Mouse (Mus musculus): ENCODE data around the gene Tmem176a. TPM values are rescaled to one million over a fixed set of nuclear protein-coding genes. Genes with fewer than 3 reads are reported as not detected.

Tmem176a gene
- total RNA-seq, 4 experiments from 2014 or later: 15.0 to 19.3 (median 17.1) TPM

DNA sequence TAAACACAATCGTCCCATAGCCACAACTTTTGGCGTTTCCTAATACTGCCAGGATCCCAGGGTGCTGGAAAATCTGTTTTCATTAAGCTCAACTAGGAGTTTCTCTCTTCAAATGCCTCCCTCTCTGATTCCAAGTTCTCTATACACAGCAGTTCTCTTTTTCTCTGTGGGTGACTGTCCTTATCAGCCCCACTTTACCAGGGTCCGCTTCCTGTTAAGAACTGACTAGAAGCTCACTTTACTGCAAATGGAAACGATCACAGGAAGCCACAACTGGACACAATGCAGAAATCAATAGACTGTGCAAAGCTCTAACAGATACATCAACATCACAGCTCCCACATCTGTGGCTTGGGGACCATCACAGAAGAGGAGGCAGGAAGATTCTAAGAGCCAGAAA, 53.5 kb downstream of the Tmem176a start:
- DNase-seq (ENCODE audit: low spot score): no peak

DNA sequence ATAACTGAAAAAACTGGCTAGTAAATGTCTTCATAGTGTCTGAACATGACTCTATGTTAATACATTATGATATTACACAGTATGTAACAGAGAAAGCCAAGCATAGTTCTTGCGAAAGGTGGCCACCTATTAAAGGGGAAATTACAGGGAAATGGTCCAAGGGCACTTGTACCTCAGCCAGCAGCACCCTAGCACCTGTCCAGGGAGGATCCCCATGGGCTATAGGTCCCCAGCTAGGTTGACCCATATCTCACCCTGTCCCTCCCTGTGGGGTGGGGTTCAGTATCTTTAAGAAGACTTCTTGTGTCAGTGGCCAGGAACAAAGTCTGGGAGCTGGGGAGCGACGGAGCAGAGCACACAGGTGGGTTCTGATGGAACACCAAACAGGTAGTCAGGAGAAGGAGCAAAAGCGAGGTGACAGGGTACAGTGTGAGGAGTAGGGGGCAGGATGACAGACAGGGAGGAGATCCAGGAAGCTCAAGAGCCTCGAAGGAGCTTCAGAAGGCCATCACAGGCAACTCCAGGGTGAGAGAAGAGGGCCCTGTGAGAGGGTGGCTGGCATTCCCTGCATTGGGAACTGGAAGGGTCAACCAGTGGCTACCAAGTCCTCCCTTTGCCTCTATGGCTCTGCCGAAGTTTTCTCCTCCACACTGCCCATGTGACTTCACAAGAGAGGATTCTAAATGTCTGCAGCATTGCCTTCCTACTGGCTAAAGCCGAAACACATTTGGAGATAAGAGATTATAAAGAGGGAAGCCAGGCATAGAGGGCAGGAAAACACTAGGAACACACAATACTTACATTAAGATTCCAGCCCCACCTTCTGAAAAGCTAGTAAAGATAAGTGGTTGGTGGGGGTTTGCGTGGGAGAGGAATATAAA, 54.5 kb downstream of the Tmem176a start:
- DNase-seq (ENCODE audit: low spot score): no peak

DNA sequence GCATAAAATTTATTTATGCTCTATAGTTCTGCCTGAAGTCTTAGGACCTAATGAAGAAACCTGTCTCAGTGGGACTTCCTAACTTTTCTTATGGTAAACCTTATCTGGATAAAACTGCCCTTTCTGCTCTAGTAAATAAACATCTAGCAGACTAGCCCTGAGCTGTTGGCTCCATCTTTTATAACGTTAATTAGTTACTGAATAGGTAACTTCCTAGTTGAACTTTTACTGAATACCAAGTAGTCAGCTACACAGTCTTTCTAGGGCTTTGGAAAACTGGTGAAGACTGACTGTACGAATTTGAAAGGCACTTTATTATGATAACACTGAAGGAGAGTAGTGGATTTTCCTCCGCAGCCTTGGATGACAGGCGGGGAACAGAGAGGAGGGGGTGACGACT, 55.2 kb downstream of the Tmem176a start:
- DNase-seq (ENCODE audit: low spot score): no peak

Other genes with a start within 250 kb of the Tmem176a start
- 10 to 100 TPM; 35.5 to 40.9 (median 36.3) TPM for gene Repin1, start 247.0 kb upstream of the Tmem176a start, total RNA-seq (2022)
- gene Gm44965, start 247.0 kb upstream of the Tmem176a start, total RNA-seq (2022): 1 to 10 TPM in 2 of 4 experiments, not detected in 2; 1.0 to 2.8 TPM
- gene Zfp775, start 238.9 kb upstream of the Tmem176a start, total RNA-seq (2022): 10 to 100 TPM; 12.9 to 15.5 (median 14.1) TPM
- under 1 TPM; 0.22 to 0.69 (median 0.43) TPM for gene AI854703, start 214.2 kb upstream of the Tmem176a start, total RNA-seq (2022)
- gene Gimap8, start 193.7 kb upstream of the Tmem176a start, total RNA-seq (2022): 1 to 10 TPM; 4.9 to 8.8 (median 5.8) TPM
- 1 to 10 TPM; 2.6 to 4.2 (median 3.1) TPM for gene Gimap9, start 164.8 kb upstream of the Tmem176a start, total RNA-seq (2022)
- gene Gimap4, start 156.4 kb upstream of the Tmem176a start, total RNA-seq (2022): 10 to 100 TPM; 16.1 to 25.6 (median 20.1) TPM
- gene Gimap6, start 132.7 kb upstream of the Tmem176a start, total RNA-seq (2022): 10 to 100 TPM; 28.6 to 39.2 (median 35.6) TPM
- gene Gm28053, start 122.3 kb upstream of the Tmem176a start, total RNA-seq (2022): 1 to 10 TPM; 2.7 to 5.0 (median 4.3) TPM
- gene Gimap7, start 122.3 kb upstream of the Tmem176a start, total RNA-seq (2022): under 1 TPM in 3 of 4 experiments, not detected in 1; 0.22 to 0.78 (median 0.71) TPM
- gene Gimap1, start 101.9 kb upstream of the Tmem176a start, total RNA-seq (2022): 1 to 10 TPM; 6.3 to 9.4 (median 8.0) TPM
- gene Gimap5, start 94.7 kb upstream of the Tmem176a start, total RNA-seq (2022): 1 to 10 TPM; 4.1 to 5.0 (median 4.5) TPM
- gene Gimap3, start 70.1 kb upstream of the Tmem176a start, total RNA-seq (2022): under 1 TPM; 0.53 to 0.86 (median 0.54) TPM
- gene Tmem176b, start 577 bp downstream of the Tmem176a start, total RNA-seq (2022): 10 to 100 TPM; 34.1 to 50.4 (median 41.2) TPM
- not detected for gene Aoc1, start 32.0 kb downstream of the Tmem176a start, total RNA-seq (2022)
- not detected for gene 1600015I10Rik, start 89.0 kb downstream of the Tmem176a start, total RNA-seq (2022)
- not detected for gene Doxl2, start 134.0 kb downstream of the Tmem176a start, total RNA-seq (2022)
- gene Svs1, start 145.9 kb downstream of the Tmem176a start, total RNA-seq (2022): not detected
- gene Gpnmb, start 195.6 kb downstream of the Tmem176a start, total RNA-seq (2022): 1 to 10 TPM in 2 of 4 experiments, under 1 TPM in 2; 0.63 to 1.5 (median 1.1) TPM
- 10 to 100 TPM; 23.4 to 39.8 (median 36.9) TPM for gene Malsu1, start 232.9 kb downstream of the Tmem176a start, total RNA-seq (2022)